Mouse (Mus musculus): ENCODE results near the gene Zbtb20. TPM values are rescaled to one million over a fixed set of nuclear protein-coding genes. Genes with fewer than 3 reads are reported as not detected.

Gene Zbtb20
- polyA plus RNA-seq, 1 experiment from 2014 or later = 30.9 TPM

DNA sequence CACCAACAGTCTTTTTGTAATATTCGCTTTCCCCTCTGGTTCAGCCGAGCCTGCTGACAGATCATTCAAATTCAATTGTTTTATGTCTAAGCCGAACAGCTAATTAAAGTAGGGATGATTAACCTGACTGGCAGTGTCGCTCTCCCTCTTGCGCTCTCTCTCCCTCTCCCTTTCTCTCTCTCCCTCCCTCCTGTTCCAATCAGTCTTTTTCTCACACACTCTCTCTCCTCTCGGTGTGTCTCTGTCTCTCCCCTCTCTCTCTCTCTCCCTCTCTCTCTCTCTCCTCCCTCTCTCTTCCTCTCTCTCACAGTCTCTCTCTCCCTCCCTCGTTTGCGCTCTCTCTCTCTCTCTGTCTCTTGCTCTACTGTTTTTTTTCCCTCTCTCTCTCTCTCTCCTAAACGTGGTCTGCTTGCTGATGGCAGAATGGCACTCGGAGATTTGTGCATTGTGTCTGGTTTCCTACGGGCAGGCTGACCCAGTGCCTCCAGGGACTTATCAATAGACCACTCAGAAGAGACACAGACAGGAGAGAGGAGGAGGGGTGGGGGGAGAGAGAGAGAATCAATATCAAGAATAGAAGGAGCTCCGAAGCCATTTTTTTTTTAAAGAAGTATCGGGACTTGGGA is 627.4 kb downstream of the Zbtb20 start:
- ATAC-seq (ENCODE audit: extremely low read depth, insufficient number of reproducible peaks, low FRiP score, low TSS enrichment) = no peak
- H3K27ac ChIP-seq (replicated peaks) = peak overlapping the region; percentile 93

DNA sequence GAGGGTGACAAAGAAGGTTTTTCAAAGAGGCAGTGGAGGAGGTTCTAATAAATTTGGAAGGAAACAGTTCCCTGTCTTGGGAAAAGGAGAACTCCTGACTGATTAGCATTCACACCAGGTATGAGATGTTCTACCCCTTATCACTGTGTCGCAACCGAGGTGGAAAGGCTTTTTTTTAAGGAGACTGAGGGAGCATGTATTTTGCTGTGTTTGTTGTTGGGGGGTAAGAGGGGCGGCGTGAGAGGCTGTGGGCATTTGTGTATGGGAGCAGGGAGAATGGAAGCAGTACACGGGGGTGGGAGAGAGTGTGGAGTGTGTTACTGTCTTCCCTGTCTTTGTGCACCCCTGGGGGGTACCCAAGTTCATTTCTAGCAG is 627.9 kb downstream of the Zbtb20 start:
- Histone ChIP-seq H3K36me3 (no peaks in the 10 kb centered on the region), H3K9ac (peak overlapping the region; percentile 90), H3K4me2 (peak overlapping the region; percentile 85), H3K4me1 (peaks cover 63% of the 10 kb centered on the region), H3K4me3 (peak overlapping the region; percentile 63), H3K9me3 (no peaks in the 10 kb centered on the region), H3K27me3 (replicated peaks) (no peaks in the 10 kb centered on the region), H3K27ac (replicated peaks) (peak overlapping the region; percentile 93)
- ATAC-seq (ENCODE audit: extremely low read depth, insufficient number of reproducible peaks, low FRiP score, low TSS enrichment) = no peak
- WGBS = under 1% methylated on average over 5 of the region's 5 CpGs

More for the DNA sequence above, 627.4 kb downstream of the Zbtb20 start:
- 5% methylated on average over 13 of the region's 13 CpGs for WGBS
- H3K36me3 ChIP-seq = no peaks in the 10 kb centered on the region
- peak overlapping the region; percentile 85 for H3K4me2 ChIP-seq
- H3K27me3 ChIP-seq (replicated peaks) = no peaks in the 10 kb centered on the region
- peak overlapping the region; percentile 90 for H3K9ac ChIP-seq
- H3K9me3 ChIP-seq = no peaks in the 10 kb centered on the region
- peaks cover 59% of the 10 kb centered on the region for H3K4me1 ChIP-seq
- H3K4me3 ChIP-seq = peak overlapping the region; percentile 63

DNA sequence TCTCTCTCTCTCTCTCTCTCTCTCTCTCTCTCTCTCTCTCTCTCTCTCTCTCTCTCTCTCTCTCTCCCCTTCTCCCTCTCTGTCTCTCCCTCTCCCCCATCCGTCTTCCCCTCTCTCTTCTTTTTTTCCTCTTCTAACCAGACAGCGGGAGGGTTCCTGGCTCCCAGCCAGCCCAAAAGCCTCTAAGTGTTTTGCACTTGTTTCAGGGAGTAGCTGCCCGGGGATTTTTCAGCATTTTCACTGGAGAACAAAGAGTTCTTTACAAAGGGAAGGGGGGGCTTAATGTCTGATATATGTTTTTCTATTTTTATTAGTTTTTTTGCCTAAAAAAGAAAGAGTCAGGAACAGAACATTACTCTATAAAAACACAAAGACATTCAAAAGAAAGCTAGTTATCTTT is 628.5 kb downstream of the Zbtb20 start:
- H3K27me3 ChIP-seq (replicated peaks) = no peaks in the 10 kb centered on the region
- peak overlapping the region; percentile 93 for H3K27ac ChIP-seq (replicated peaks)
- H3K36me3 ChIP-seq = no peaks in the 10 kb centered on the region
- H3K4me3 ChIP-seq = peak overlapping the region; percentile 63
- 0% methylated on average over 2 of the region's 3 CpGs for WGBS
- H3K4me2 ChIP-seq = peak overlapping the region; percentile 85
- no peaks in the 10 kb centered on the region for H3K9me3 ChIP-seq
- no peak; the same call in 1 of the 2 replicates for ATAC-seq (ENCODE audit: extremely low read depth, insufficient number of reproducible peaks, low FRiP score, low TSS enrichment)
- H3K9ac ChIP-seq = peak overlapping the region; percentile 90
- H3K4me1 ChIP-seq = peaks cover 61% of the 10 kb centered on the region

DNA sequence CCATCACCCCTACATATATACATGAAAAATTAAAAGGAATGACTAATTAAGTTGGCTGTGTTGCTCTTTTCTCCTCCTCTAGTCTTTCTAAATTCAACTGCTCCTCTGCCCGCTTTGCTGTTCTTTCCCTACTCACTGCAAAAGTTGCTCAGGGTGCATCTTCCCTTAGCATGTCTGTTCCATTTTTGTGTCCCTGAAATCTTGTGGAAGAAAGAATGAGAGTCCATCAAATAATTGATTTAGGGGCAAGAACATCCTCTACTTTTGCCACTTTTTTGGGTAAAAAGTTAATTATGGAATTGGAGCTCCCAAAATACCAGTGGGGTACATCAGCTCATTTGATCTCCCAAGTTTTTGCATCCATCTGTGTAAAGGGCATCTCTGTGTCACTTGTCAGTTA is 628.9 kb downstream of the Zbtb20 start:
- peak overlapping the region; percentile 90 for H3K9ac ChIP-seq
- 38% methylated on average over 1 of the region's 1 CpGs for WGBS
- H3K27me3 ChIP-seq (replicated peaks) = no peaks in the 10 kb centered on the region
- no peaks in the 10 kb centered on the region for H3K36me3 ChIP-seq
- peak overlapping the region; percentile 63 for H3K4me3 ChIP-seq
- H3K4me2 ChIP-seq = peak overlapping the region; percentile 85
- no peak for ATAC-seq (ENCODE audit: extremely low read depth, insufficient number of reproducible peaks, low FRiP score, low TSS enrichment)
- H3K4me1 ChIP-seq = peaks cover 59% of the 10 kb centered on the region
- peak overlapping the region; percentile 93 for H3K27ac ChIP-seq (replicated peaks)
- H3K9me3 ChIP-seq = no peaks in the 10 kb centered on the region

DNA sequence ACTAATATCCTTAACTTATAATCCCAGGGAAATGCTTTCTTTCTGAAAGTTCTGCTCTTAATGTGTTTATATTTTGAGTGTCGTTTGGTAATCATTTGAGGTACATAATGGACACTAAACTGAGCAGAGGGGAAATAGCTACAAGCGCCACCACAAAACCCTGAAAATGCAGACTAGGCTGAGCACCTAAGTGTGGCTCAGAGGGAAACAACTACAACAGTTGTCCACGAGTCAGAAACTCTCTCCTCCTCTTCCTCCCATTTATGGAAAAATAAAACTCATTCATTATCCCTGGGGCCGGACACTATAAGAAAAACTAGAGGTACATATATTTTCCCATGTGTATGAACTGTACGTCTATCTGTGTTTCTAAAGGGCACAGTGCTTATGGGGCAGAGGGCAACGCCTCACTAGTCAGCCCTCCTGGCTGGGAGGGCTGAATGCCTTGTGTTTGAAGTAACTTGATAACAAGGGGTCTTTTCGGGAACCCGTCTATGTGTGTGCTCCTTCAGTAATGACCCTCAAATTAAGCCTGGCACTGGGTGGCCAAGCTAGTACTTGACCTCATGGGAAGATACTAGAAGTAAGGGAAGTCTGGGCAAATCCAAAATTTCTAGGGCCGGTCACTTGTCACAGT is 629.8 kb downstream of the Zbtb20 start:
- 34% methylated on average over 9 of the region's 9 CpGs for WGBS

DNA sequence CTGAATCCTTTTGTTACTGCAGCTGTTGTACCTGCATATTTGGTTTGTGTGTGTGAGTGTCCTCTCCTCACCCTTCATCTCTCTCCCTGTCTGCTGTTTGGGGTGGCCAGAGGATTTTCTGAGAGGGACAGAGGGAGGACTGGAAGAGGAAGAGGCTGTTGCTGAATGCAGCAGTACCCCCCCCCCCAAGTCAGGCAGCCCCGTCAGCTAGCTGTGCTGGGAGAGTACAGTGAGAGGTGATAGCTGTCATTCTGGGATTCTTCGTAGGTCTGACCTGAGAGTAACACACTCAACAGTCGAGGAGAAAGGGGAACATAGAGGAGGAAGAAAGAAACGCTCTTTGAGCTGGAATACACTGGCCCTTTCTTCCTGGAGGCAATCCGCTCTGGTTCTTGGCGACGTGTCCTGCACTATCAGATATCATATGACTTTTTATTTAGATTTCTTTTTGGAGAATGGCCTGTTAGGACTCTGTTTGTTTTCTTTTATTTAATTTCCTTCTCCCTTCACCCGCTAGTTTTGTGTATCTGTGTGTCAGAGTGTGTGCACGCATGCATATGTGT is 630.6 kb downstream of the Zbtb20 start:
- ATAC-seq (ENCODE audit: extremely low read depth, insufficient number of reproducible peaks, low FRiP score, low TSS enrichment) = no peak
- WGBS = 16% methylated on average over 9 of the region's 9 CpGs
- Histone ChIP-seq H3K4me2 (peak overlapping the region; percentile 85), H3K27me3 (replicated peaks) (no peaks in the 10 kb centered on the region), H3K36me3 (no peaks in the 10 kb centered on the region), H3K9ac (peak overlapping the region; percentile 80), H3K27ac (replicated peaks) (peak overlapping the region; percentile 91), H3K4me1 (peaks cover 57% of the 10 kb centered on the region), H3K9me3 (no peaks in the 10 kb centered on the region), H3K4me3 (peak overlapping the region; percentile 39)

More for the DNA sequence above, 629.8 kb downstream of the Zbtb20 start:
- H3K27ac ChIP-seq (replicated peaks) = peak overlapping the region; percentile 91
- ATAC-seq (ENCODE audit: extremely low read depth, insufficient number of reproducible peaks, low FRiP score, low TSS enrichment) = no peak
- H3K4me3 ChIP-seq = peak overlapping the region; percentile 39
- no peaks in the 10 kb centered on the region for H3K27me3 ChIP-seq (replicated peaks)
- peaks cover 57% of the 10 kb centered on the region for H3K4me1 ChIP-seq
- peak overlapping the region; percentile 85 for H3K4me2 ChIP-seq
- no peaks in the 10 kb centered on the region for H3K9me3 ChIP-seq
- no peaks in the 10 kb centered on the region for H3K36me3 ChIP-seq
- peak overlapping the region; percentile 80 for H3K9ac ChIP-seq

DNA sequence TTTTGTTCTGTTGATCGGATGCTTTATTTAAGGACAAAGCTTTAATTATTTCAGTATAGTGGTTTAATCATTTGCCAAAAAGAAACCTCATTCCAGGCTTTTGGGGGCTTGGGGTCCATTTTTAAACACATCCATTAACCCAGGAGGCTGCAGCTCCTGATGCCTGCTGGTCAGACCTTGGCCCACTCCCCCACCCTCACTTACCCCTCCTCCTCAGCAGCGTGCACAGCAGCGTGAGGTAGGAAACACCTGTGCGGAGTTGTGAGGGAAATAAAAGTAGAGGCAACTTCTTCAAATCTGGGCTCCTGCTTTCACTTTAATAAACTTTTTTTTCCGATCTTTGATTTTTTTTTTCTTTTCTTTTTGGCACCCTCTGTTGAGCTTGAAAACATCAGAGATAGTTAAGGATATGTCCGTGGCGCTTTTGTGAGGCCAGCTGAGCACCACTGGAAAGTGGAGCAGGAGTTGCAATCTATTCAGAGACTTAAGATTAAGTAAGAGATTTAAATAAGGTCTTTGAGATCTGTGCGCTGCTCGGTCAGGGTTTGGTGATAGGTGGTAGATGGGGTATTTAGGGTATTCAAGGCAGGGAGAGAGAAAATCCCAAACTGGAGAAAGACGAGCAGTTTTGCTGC is 631.2 kb downstream of the Zbtb20 start:
- Histone ChIP-seq H3K4me3 (peak overlapping the region; percentile 39), H3K4me2 (peak overlapping the region; percentile 85), H3K4me1 (peaks cover 56% of the 10 kb centered on the region), H3K9me3 (no peaks in the 10 kb centered on the region), H3K27ac (replicated peaks) (peak overlapping the region; percentile 91), H3K36me3 (no peaks in the 10 kb centered on the region), H3K27me3 (replicated peaks) (no peaks in the 10 kb centered on the region), H3K9ac (peak overlapping the region; percentile 80)
- ATAC-seq (ENCODE audit: extremely low read depth, insufficient number of reproducible peaks, low FRiP score, low TSS enrichment) = no peak
- 23% methylated on average over 10 of the region's 10 CpGs for WGBS

DNA sequence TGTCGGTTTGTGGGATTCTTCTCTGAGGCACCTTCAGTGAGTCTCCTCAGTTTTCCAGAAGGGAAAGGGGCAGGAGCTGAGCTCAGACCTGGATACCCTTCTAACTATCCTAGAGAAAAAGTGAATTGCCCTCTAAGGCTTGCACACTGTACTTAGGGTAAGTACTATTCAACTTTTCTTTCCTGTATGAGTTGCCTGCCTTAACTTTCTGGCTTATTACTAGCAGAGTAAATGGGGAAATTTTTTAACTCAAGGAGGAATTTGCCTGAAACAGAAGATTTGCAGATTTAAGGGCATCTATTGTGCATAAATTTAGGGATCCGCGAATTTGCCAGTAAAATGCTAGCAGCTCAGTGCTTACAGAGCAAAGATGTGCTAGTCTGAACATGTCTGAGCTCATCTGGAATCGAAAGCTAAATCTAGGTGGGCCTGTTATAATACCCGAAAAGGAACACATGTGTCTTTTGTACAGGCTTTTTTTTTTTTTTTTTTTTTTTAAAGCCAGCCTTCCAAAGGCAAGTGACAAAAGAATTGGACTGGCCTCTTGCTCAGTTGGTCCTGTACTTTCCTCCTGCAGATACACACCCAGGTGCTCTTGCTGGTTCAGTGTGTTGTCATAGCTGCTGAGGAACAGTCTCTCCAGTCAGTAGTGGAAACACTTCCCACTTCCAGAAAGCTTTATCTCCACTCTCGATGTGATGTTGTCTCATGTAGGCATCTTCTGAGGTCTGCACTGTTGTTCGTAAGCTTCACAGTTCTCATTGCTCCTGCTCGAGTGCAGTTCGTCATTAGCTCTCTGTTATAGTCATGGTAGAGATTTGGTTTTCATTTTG is 632.7 kb downstream of the Zbtb20 start:
- no peak overlapping the region for H3K4me3 ChIP-seq
- H3K27me3 ChIP-seq (replicated peaks) = no peaks in the 10 kb centered on the region
- H3K4me2 ChIP-seq = peak overlapping the region; percentile 39
- 0 out of 2 replicates have a peak overlapping the region, but pooled peaks have one; percentile 45 for H3K9ac ChIP-seq
- no peak overlapping the region for H3K27ac ChIP-seq (replicated peaks)
- peaks cover 47% of the 10 kb centered on the region for H3K4me1 ChIP-seq
- no peaks in the 10 kb centered on the region for H3K36me3 ChIP-seq
- H3K9me3 ChIP-seq = no peaks in the 10 kb centered on the region
- 58% methylated on average over 9 of the region's 9 CpGs for WGBS
- no peak for ATAC-seq (ENCODE audit: extremely low read depth, insufficient number of reproducible peaks, low FRiP score, low TSS enrichment)

DNA sequence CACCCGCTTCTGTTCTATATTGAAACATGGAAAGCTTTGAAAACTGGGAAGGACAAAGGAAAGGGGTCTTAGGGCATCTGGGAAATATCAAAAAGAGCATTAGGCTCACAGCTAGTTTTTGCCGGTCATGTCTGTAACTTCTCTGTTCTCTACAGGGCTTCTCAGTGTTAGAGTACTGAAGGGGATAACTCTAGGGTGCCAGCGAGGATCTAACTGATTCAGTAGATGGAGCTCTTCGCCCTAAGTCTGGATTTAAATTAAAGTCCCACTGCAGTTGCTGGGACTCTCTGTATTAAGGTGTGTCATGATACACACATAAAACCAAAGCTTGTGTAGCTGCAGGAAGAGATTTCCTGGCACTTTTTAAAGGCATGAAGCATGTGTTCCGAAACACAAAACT is 634.8 kb downstream of the Zbtb20 start:
- Histone ChIP-seq H3K4me3 (no peak overlapping the region), H3K9ac (no peak overlapping the region)

DNA sequence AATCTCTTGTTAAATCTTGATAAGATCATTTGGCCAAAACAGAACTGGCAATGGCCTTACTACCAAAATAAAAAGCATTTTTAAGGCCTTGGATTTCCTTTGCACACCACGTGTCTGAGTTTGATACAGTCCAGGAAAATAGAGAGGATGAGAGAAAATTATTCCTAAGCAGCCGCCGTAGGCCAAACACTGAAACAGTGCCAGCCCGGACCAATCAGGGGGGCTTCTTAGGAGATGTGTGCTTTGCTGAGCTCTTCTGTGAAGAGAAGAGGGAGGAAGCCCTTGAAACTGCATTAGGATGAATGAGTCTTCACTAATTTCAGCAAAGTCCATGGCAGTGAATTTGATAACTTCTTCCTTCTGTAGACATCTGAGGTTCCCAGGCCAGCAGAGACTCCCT is 635.9 kb downstream of the Zbtb20 start:
- WGBS = 81% methylated on average over 4 of the region's 4 CpGs
- H3K9me3 ChIP-seq = no peaks in the 10 kb centered on the region
- H3K4me2 ChIP-seq = no peak overlapping the region
- H3K27me3 ChIP-seq (replicated peaks) = no peaks in the 10 kb centered on the region
- ATAC-seq (ENCODE audit: extremely low read depth, insufficient number of reproducible peaks, low FRiP score, low TSS enrichment) = no peak
- H3K4me1 ChIP-seq = peaks cover 52% of the 10 kb centered on the region
- no peak overlapping the region for H3K9ac ChIP-seq
- no peaks in the 10 kb centered on the region for H3K36me3 ChIP-seq
- no peak overlapping the region for H3K4me3 ChIP-seq
- no peak overlapping the region for H3K27ac ChIP-seq (replicated peaks)

More for the DNA sequence above, 634.8 kb downstream of the Zbtb20 start:
- ATAC-seq (ENCODE audit: extremely low read depth, insufficient number of reproducible peaks, low FRiP score, low TSS enrichment) = no peak
- Histone ChIP-seq H3K36me3 (no peaks in the 10 kb centered on the region), H3K27me3 (replicated peaks) (no peaks in the 10 kb centered on the region), H3K27ac (replicated peaks) (no peak overlapping the region), H3K4me2 (no peak overlapping the region), H3K9me3 (no peaks in the 10 kb centered on the region), H3K4me1 (peaks cover 54% of the 10 kb centered on the region)
- WGBS = 50% methylated on average over 5 of the region's 5 CpGs

DNA sequence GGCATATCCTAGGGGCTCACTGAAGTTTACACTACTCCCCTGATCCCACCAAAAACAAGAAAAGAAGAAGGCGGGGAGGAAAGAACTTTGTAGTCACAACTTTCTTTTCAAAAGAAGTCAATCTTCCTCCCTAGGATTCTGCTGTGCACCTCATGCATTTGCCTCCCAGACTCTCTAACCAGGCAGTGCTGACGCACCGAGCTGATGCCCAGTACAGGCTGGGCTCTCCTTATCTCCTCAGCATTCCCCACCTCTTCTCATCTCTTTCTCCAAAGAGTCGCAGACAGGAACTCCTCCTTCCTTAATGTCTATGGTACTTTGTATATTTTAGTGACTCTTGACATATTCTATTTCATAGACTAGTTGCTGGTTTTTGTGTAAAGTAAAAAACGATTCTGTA is 638.3 kb downstream of the Zbtb20 start:
- WGBS = 44% methylated on average over 5 of the region's 5 CpGs
- no peaks in the 10 kb centered on the region for H3K27me3 ChIP-seq (replicated peaks)

More for the DNA sequence above, 638.3 kb downstream of the Zbtb20 start:
- Histone ChIP-seq H3K9ac (no peak overlapping the region), H3K4me2 (no peak overlapping the region), H3K4me1 (peaks cover 36% of the 10 kb centered on the region), H3K36me3 (no peaks in the 10 kb centered on the region), H3K9me3 (no peaks in the 10 kb centered on the region), H3K27ac (replicated peaks) (no peak overlapping the region), H3K4me3 (no peak overlapping the region)
- no peak for ATAC-seq (ENCODE audit: extremely low read depth, insufficient number of reproducible peaks, low FRiP score, low TSS enrichment)
